Mouse (Mus musculus): ENCODE data around the gene Ntng1.

- TF ChIP-seq CTCF (IDR thresholded peaks at IDR 0.05; ENCODE audit: low read depth, low read length) = no peak
- no peak for TF ChIP-seq POLR2A (IDR thresholded peaks at IDR 0.05; ENCODE audit: extremely low read depth, insufficient read depth, low read length)
These were observed 11.5 kb downstream of the Ntng1 start for GRCm38 (mm10) chr3:110132289-110132688.
